Mouse (Mus musculus): ENCODE results near the gene Kpna7. TPM values are rescaled to one million over a fixed set of nuclear protein-coding genes. Genes with fewer than 3 reads are reported as not detected.

Gene Kpna7
- not detected for polyA plus RNA-seq (2015; fragmentation: Illumina TruSeq; extraction: RNeasy Lipid Tissue Mini Kit (QIAGEN cat#74804); ENCODE audit: insufficient read depth, low read depth, low replicate concordance)

GRCm38 (mm10) chr5:145083632-145084451 is at the start of gene Kpna7, which contains the start of gene Arpc1a:
Kpna7 (minus strand) TSS chr5:145084030.
Arpc1a (plus strand) TSS chr5:145083830.

DNA sequence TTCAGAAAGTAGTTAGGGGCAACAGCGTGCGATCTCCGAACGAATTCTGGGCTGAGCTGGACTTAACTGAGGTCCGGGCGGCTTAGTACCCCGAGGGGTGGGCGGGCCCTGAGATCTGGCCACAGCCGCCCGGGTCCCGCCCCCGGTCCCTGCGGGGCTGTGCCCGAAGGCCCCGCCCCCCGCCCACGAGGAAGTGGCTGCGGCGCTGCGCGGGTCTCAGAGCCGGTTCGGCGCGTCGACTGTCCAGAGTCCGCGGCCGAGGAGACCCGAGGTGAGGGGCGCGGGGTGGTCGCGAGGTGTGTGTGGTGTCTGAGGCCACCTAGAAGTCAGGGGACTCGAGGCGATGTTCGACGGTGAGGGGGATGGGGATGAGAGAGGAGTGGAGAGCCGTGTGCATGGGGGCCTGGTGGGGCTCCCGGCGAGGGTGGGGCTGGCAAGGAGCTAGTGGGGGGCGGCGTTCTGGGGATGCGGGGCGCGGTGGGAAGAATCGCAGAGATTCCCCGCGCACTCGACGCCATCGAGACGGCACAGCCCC is 30.3 kb upstream of the Kpna7 start, which contains the start of gene Arpc1b:
Gene Arpc1b (plus strand): TSS at position 145 of the 535 bp plus-strand sequence.

GRCm38 (mm10) chr5:145042690-145043089 is 41.1 kb downstream of the Kpna7 start, which contains the start of gene 1700018F24Rik:
1700018F24Rik (plus strand) TSS chr5:145042990.

GRCm38 (mm10) chr5:145032391-145032790 is 51.4 kb downstream of the Kpna7 start, which contains the start of gene Gm4871:
Gm4871 (minus strand) TSS chr5:145032754.

DNA sequence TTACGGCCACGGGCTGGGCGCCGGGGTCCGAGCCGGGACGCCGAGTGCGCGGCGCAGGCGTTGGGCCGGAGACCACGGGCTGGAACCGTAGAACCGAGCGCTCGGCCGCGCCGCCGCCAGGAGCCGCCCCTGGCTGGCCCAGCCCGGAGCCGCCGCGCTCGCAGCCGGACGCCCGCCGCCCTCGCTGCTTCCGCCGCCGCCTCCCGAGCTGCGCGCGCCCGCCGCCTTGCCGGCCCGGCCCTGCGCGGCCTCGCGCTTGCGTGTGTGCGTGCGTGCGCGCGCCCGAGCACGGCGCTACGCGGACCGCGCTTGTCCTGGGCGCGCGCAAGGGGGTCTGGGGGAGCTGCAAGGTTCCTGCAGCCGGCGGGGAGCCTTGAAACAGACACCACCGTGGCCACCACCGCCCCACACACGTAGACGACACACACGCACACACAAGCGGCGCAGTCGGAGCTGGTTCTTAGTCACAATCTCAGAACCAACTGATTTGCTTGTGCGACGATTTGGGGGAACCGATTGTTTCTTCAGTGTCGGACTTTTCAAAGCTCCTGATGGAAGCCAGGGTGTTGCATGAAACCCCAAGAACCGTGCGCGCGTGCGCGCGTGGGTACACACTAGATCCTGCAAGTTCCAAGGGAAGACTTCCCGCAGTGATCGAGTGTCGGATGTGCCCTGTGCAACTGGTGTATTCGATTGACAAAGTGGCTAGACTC is 118.0 kb downstream of the Kpna7 start, which contains the start of gene Smurf1:
Gene Smurf1 (minus strand): TSS at position 209 of the 713 bp plus-strand sequence.

Other genes starting within 250 kb of the Kpna7 start
- gene Smurf1, start 118.2 kb downstream of the Kpna7 start, polyA plus RNA-seq (2015; fragmentation: Illumina TruSeq; extraction: RNeasy Lipid Tissue Mini Kit (QIAGEN cat#74804); ENCODE audit: insufficient read depth, low read depth, low replicate concordance) = 4.0 TPM
- not detected for gene Gm4871, start 51.3 kb downstream of the Kpna7 start, polyA plus RNA-seq (2015; fragmentation: Illumina TruSeq; extraction: RNeasy Lipid Tissue Mini Kit (QIAGEN cat#74804); ENCODE audit: insufficient read depth, low read depth, low replicate concordance)
- gene 1700018F24Rik, start 41.0 kb downstream of the Kpna7 start, polyA plus RNA-seq (2015; fragmentation: Illumina TruSeq; extraction: RNeasy Lipid Tissue Mini Kit (QIAGEN cat#74804); ENCODE audit: insufficient read depth, low read depth, low replicate concordance) = not detected
- gene Arpc1a, start 200 bp downstream of the Kpna7 start, polyA plus RNA-seq (2015; fragmentation: Illumina TruSeq; extraction: RNeasy Lipid Tissue Mini Kit (QIAGEN cat#74804); ENCODE audit: insufficient read depth, low read depth, low replicate concordance) = 31.6 TPM
- gene Arpc1b, start 30.2 kb upstream of the Kpna7 start, polyA plus RNA-seq (2015; fragmentation: Illumina TruSeq; extraction: RNeasy Lipid Tissue Mini Kit (QIAGEN cat#74804); ENCODE audit: insufficient read depth, low read depth, low replicate concordance) = 38.1 TPM
- 18.3 TPM for gene Pdap1, start 56.2 kb upstream of the Kpna7 start, polyA plus RNA-seq (2015; fragmentation: Illumina TruSeq; extraction: RNeasy Lipid Tissue Mini Kit (QIAGEN cat#74804); ENCODE audit: insufficient read depth, low read depth, low replicate concordance)
- 34.4 TPM for gene Bud31, start 56.3 kb upstream of the Kpna7 start, polyA plus RNA-seq (2015; fragmentation: Illumina TruSeq; extraction: RNeasy Lipid Tissue Mini Kit (QIAGEN cat#74804); ENCODE audit: insufficient read depth, low read depth, low replicate concordance)
- gene Ptcd1, start 83.1 kb upstream of the Kpna7 start, polyA plus RNA-seq (2015; fragmentation: Illumina TruSeq; extraction: RNeasy Lipid Tissue Mini Kit (QIAGEN cat#74804); ENCODE audit: insufficient read depth, low read depth, low replicate concordance) = 2.6 TPM
- 6.4 TPM for gene Cpsf4, start 83.2 kb upstream of the Kpna7 start, polyA plus RNA-seq (2015; fragmentation: Illumina TruSeq; extraction: RNeasy Lipid Tissue Mini Kit (QIAGEN cat#74804); ENCODE audit: insufficient read depth, low read depth, low replicate concordance)
- 85.2 TPM for gene Atp5j2, start 108.0 kb upstream of the Kpna7 start, polyA plus RNA-seq (2015; fragmentation: Illumina TruSeq; extraction: RNeasy Lipid Tissue Mini Kit (QIAGEN cat#74804); ENCODE audit: insufficient read depth, low read depth, low replicate concordance)
- gene Zkscan14, start 117.8 kb upstream of the Kpna7 start, polyA plus RNA-seq (2015; fragmentation: Illumina TruSeq; extraction: RNeasy Lipid Tissue Mini Kit (QIAGEN cat#74804); ENCODE audit: insufficient read depth, low read depth, low replicate concordance) = 2.5 TPM
- gene Zkscan5, start 120.5 kb upstream of the Kpna7 start, polyA plus RNA-seq (2015; fragmentation: Illumina TruSeq; extraction: RNeasy Lipid Tissue Mini Kit (QIAGEN cat#74804); ENCODE audit: insufficient read depth, low read depth, low replicate concordance) = 2.7 TPM
- gene Zfp655, start 147.7 kb upstream of the Kpna7 start, polyA plus RNA-seq (2015; fragmentation: Illumina TruSeq; extraction: RNeasy Lipid Tissue Mini Kit (QIAGEN cat#74804); ENCODE audit: insufficient read depth, low read depth, low replicate concordance) = 4.7 TPM
- gene Zscan25, start 196.5 kb upstream of the Kpna7 start, polyA plus RNA-seq (2015; fragmentation: Illumina TruSeq; extraction: RNeasy Lipid Tissue Mini Kit (QIAGEN cat#74804); ENCODE audit: insufficient read depth, low read depth, low replicate concordance) = 1.8 TPM

All from pancreas, adult 10 weeks (tissue).